Mouse (Mus musculus) forebrain, embryonic 12.5 days (tissue): ENCODE data around the gene Kif26a. TPM values are rescaled to one million over a fixed set of nuclear protein-coding genes. Genes with fewer than 3 reads are reported as not detected.
A peak's percentile ranks its signal among the peaks of the same experiment; 100 is the strongest.

Experiments used
- ATAC-seq: fragments of 200-750 bp; cut with Nextera tagmentation; 2 replicates; pipeline ENCODE4 v1.8.0; 2017; ENCODE audit warnings: moderate TSS enrichment; ENCODE audit not compliant: low FRiP score
- H3K27ac ChIP-seq: fragments of 300-500 bp; sonication (generic); 2 replicates; pipeline ENCODE4 v1.5.1; 2016; ENCODE audit warnings: mild to moderate bottlenecking
- H3K27me3 ChIP-seq: fragments of 300-500 bp; sonication (generic); 2 replicates; pipeline ENCODE4 v1.6.1; 2016; ENCODE audit warnings: mild to moderate bottlenecking
- H3K36me3 ChIP-seq: fragments of 300-500 bp; sonication (generic); replicated peaks from 2 replicates; pipeline ENCODE4 v1.6.1; 2016; ENCODE audit warnings: mild to moderate bottlenecking
- H3K4me1 ChIP-seq: fragments of 300-500 bp; sonication (generic); 2 replicates; pipeline ENCODE4 v1.6.1; 2016
- H3K4me2 ChIP-seq: fragments of 300-500 bp; sonication (generic); 2 replicates; pipeline ENCODE4 v1.6.1; 2016; ENCODE audit warnings: mild to moderate bottlenecking, moderate library complexity
- H3K4me3 ChIP-seq: fragments of 300-500 bp; sonication (generic); replicated peaks from 2 replicates; pipeline ENCODE4 v1.5.1; 2016; ENCODE audit warnings: mild to moderate bottlenecking
- H3K9ac ChIP-seq: fragments of 300-500 bp; sonication (generic); 2 replicates; pipeline ENCODE4 v1.6.1; 2016; ENCODE audit warnings: mild to moderate bottlenecking
- H3K9me3 ChIP-seq: fragments of 300-500 bp; sonication (generic); 2 replicates; pipeline ENCODE4 v1.6.1; 2016
- WGBS: fragments of 180-500 bp; shearing (Covaris S2); methylation state at CpG from one replicate; pipeline ENCODE4 v1.1.7; 2016; 5-methylcytosine and 5-hydroxymethylcytosine counted together
- polyA plus RNA-seq: library from polyadenylated mRNA; unstranded; fragments of >200 nt; fragmentation: Nextera tagmentation; extraction: Ambion mirVana; gene quantifications from 2 replicates; pipeline ENCODE4 v1.2.1, GENCODE M21; 2016

The Kif26a gene
- polyA plus RNA-seq, result 11.8 and 14.0 TPM in 2 replicates

- Histone ChIP-seq H3K9ac (peak within 1 kb of the TSS; percentile 80), H3K4me2 (peak within 1 kb of the TSS; percentile 98), H3K4me1 (peaks cover 86% of the 10 kb centered on the region), H3K4me3 (peak within 1 kb of the TSS; percentile 65), H3K9me3 (no peaks in the 10 kb centered on the region), H3K27ac (peak within 1 kb of the TSS; percentile 81), H3K36me3 (peaks cover 11% of the 10 kb centered on the region; the same call in 1 of the 2 replicates), H3K27me3 (peaks cover 41% of the 10 kb centered on the region)
- ATAC-seq, result peak; percentile 73
- under 1% methylated on average over 64 of the region's 68 CpGs for WGBS
Measured at GRCm38 (mm10) chr12:112145875-112146651, at the start of gene Kif26a. TSS of gene Kif26a (plus strand) at chr12:112146208.

GRCm38 (mm10) chr12:112096733-112097117 is 49.3 kb upstream of the Kif26a start:
- H3K36me3 ChIP-seq, result no peaks in the 10 kb centered on the region
- no peak overlapping the region for H3K9ac ChIP-seq
- no peaks in the 10 kb centered on the region for H3K9me3 ChIP-seq

DNA sequence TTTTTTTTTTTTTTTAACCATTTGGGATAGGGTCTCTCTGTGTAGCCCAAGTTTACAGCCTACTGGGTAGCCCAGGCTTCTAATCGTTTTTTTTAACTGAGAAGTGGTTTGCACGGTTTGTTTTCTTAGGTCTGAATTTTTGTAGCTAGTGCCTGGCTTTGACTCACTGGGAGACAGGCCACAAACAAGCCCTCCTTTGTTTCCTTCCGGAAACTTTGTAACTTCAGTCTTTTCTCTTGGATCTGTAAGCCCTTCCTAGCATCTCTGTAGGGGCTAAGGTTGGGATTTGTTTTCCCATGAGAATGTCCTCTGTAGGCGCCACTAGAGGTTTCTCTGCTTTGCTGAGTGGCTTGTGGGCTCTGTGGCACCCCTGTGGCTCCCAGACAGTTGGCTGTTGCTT is 45.9 kb upstream of the Kif26a start:
- ATAC-seq, result no peak
- Histone ChIP-seq H3K4me2 (no peak overlapping the region), H3K4me1 (no peaks in the 10 kb centered on the region), H3K9me3 (no peaks in the 10 kb centered on the region), H3K4me3 (no peak overlapping the region), H3K36me3 (no peaks in the 10 kb centered on the region), H3K9ac (no peak overlapping the region), H3K27me3 (0 out of 2 replicates have a peak, but pooled peaks cover 5% of the 10 kb centered on the region), H3K27ac (no peak overlapping the region)
- 51% methylated on average over 4 of the region's 4 CpGs for WGBS

More at GRCm38 (mm10) chr12:112096733-112097117, 49.3 kb upstream of the Kif26a start:
- no peak overlapping the region for H3K27ac ChIP-seq
- H3K4me2 ChIP-seq, result no peak overlapping the region
- WGBS, result 87% methylated on average over 8 of the region's 8 CpGs
- no peak overlapping the region for H3K4me3 ChIP-seq
- no peak for ATAC-seq
- peaks cover 2% of the 10 kb centered on the region; the same call in 1 of the 2 replicates for H3K27me3 ChIP-seq
- H3K4me1 ChIP-seq, result no peaks in the 10 kb centered on the region

DNA sequence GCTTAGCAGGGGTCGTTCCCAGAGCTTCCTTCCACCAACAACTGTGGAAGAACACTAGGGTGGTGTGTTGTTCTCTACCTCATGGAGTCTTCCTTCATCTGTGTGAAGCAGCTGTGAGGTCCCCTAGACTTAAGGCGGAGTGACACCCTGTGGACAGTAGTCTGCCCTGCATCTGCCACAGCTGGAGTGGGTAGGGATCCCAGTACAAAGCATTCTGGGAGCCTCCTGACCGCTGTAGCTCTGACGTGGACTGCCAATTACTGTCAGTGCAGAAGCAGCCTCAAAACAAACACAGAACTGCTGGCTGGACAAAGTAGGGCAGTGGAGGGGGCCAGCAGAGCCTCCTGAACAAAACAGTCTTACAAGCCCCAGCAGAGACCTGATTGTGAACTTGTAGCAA is 45.0 kb upstream of the Kif26a start:
- H3K4me1 ChIP-seq, result no peaks in the 10 kb centered on the region
- 62% methylated on average over 4 of the region's 4 CpGs for WGBS
- ATAC-seq, result no peak
- peaks cover 12% of the 10 kb centered on the region; the same call in 1 of the 2 replicates for H3K27me3 ChIP-seq
- no peak overlapping the region for H3K27ac ChIP-seq
- no peak overlapping the region for H3K4me2 ChIP-seq
- H3K36me3 ChIP-seq, result no peaks in the 10 kb centered on the region
- H3K9me3 ChIP-seq, result no peaks in the 10 kb centered on the region
- H3K9ac ChIP-seq, result no peak overlapping the region
- H3K4me3 ChIP-seq, result no peak overlapping the region

- H3K4me3 ChIP-seq, result no peak overlapping the region
- H3K36me3 ChIP-seq, result no peaks in the 10 kb centered on the region
- H3K4me2 ChIP-seq, result no peak overlapping the region
- no peak overlapping the region for H3K27ac ChIP-seq
- no peak for ATAC-seq
- H3K27me3 ChIP-seq, result peaks cover 26% of the 10 kb centered on the region
- H3K9me3 ChIP-seq, result no peaks in the 10 kb centered on the region
- no peak overlapping the region for H3K9ac ChIP-seq
- peaks cover 9% of the 10 kb centered on the region for H3K4me1 ChIP-seq
- WGBS, result 89% methylated on average over 5 of the region's 5 CpGs
Measured at GRCm38 (mm10) chr12:112103179-112103578, 42.8 kb upstream of the Kif26a start.

DNA sequence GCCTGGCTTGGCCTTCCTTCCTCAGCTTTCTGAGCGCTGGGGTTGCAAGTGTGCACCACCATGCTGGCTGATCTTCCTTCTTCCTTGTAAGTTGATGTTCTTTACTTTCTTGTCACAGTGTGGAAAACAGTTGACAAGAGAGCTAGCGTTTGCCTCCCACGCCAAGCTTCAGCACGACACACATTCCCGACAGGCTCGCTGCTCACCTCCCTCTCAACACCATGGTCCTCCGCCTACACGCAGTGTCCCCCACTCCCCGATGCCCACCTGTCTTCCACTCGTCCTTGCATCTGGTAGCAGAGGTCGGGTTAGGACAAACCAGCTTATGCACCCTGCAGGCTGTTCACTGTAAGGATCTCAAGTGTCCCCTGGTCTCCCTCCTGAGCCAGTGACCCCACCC is 41.1 kb upstream of the Kif26a start:
- WGBS, result 92% methylated on average over 11 of the region's 11 CpGs

GRCm38 (mm10) chr12:112106541-112106971 is 39.5 kb upstream of the Kif26a start, which contains the start of gene Aspg:
TSS of gene Aspg (plus strand) at chr12:112106679.
- Histone ChIP-seq H3K9me3 (no peaks in the 10 kb centered on the region), H3K4me3 (no peak within 1 kb of the TSS; the same call in 1 of the 2 replicates), H3K36me3 (no peaks in the 10 kb centered on the region), H3K4me1 (peaks cover 9% of the 10 kb centered on the region), H3K9ac (no peak within 1 kb of the TSS), H3K27me3 (peaks cover 26% of the 10 kb centered on the region), H3K27ac (no peak within 1 kb of the TSS), H3K4me2 (peak within 1 kb of the TSS; percentile 34)
- ATAC-seq, result no peak
- WGBS, result 2% methylated on average over 14 of the region's 14 CpGs

More for the DNA sequence above, 41.1 kb upstream of the Kif26a start:
- no peak overlapping the region for H3K4me2 ChIP-seq
- no peak overlapping the region for H3K9ac ChIP-seq
- peaks cover 26% of the 10 kb centered on the region for H3K27me3 ChIP-seq
- peaks cover 9% of the 10 kb centered on the region for H3K4me1 ChIP-seq
- H3K4me3 ChIP-seq, result no peak overlapping the region
- H3K36me3 ChIP-seq, result no peaks in the 10 kb centered on the region
- no peak for ATAC-seq
- no peak overlapping the region for H3K27ac ChIP-seq
- H3K9me3 ChIP-seq, result no peaks in the 10 kb centered on the region

DNA sequence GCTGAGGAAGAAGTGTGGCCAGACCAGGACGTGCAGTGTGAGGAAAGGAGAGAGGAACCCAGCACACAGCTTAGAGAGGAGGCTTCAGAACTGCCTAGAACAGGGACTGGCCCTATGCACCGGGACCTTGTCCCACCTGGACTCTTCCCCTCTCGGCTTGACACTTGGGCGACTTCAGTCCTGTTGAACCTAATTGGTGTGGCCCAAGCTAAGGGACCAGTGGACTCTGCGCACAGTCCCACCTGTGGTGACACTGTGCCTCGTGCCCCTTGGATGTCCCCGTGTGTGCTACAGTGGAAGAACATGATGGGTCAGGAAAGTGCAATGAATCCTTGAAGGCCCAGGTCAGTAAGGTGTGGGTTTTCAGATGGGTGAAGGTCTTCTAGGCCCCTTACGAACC is 38.3 kb upstream of the Kif26a start:
- H3K27ac ChIP-seq, result no peak overlapping the region
- WGBS, result 86% methylated on average over 8 of the region's 8 CpGs
- H3K4me1 ChIP-seq, result peaks cover 9% of the 10 kb centered on the region

GRCm38 (mm10) chr12:112108696-112109445 is 37.1 kb upstream of the Kif26a start:
- Histone ChIP-seq H3K9ac (no peak overlapping the region), H3K4me3 (no peak overlapping the region), H3K27me3 (peaks cover 32% of the 10 kb centered on the region), H3K9me3 (no peaks in the 10 kb centered on the region), H3K4me1 (peaks cover 14% of the 10 kb centered on the region), H3K27ac (no peak overlapping the region), H3K36me3 (no peaks in the 10 kb centered on the region), H3K4me2 (no peak overlapping the region)
- ATAC-seq, result no peak
- WGBS, result 91% methylated on average over 11 of the region's 11 CpGs

More for the DNA sequence above, 38.3 kb upstream of the Kif26a start:
- H3K9me3 ChIP-seq, result no peaks in the 10 kb centered on the region
- H3K4me3 ChIP-seq, result no peak overlapping the region
- peaks cover 32% of the 10 kb centered on the region for H3K27me3 ChIP-seq
- H3K9ac ChIP-seq, result no peak overlapping the region
- no peak overlapping the region for H3K4me2 ChIP-seq
- H3K36me3 ChIP-seq, result no peaks in the 10 kb centered on the region
- ATAC-seq, result no peak

DNA sequence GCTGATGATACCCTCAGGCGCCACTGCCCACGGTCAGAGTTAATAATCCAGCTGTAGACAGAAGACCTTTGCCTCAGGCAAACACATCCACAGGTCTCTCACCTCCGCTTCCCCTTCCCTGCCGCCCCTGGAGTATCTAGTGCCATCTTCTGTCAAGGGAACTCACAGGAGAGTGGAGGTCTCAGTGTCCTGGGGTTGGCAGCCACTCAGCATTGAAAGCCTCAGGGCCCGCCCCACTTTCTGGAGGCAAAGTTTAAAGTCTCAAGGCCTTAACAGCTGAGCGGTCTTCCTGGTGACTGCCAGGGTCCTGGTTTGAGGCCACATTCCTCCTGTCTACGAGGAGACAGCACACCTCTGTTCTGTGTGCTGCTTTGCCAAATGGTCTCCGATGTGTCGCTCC is 36.3 kb upstream of the Kif26a start:
- Histone ChIP-seq H3K9ac (no peak overlapping the region), H3K4me3 (no peak overlapping the region), H3K27me3 (peaks cover 31% of the 10 kb centered on the region), H3K4me2 (no peak overlapping the region), H3K9me3 (no peaks in the 10 kb centered on the region), H3K4me1 (peaks cover 14% of the 10 kb centered on the region), H3K27ac (no peak overlapping the region), H3K36me3 (no peaks in the 10 kb centered on the region)
- 84% methylated on average over 9 of the region's 9 CpGs for WGBS
- no peak for ATAC-seq

DNA sequence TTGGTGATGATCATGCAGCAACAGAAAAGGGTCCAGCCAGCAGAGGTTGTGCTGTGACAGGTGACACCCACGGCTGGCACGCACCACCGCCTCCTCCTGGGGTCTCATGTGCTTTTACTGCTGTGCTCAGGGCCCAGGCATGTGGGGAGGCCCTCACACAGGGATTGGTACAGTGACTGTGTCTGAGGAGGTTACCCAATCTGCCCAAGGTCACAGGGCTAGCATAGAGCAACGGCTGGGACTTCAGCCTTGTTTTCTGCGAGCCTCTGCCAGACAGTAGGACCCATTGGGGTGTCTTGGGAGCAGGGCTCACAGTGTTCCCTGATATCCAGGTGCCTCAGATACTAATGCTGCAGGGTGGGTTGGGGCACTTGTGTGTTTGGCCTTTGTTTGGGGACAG is 34.7 kb upstream of the Kif26a start:
- H3K4me2 ChIP-seq, result no peak overlapping the region
- H3K27me3 ChIP-seq, result peaks cover 21% of the 10 kb centered on the region
- no peak overlapping the region for H3K27ac ChIP-seq
- peaks cover 13% of the 10 kb centered on the region for H3K4me1 ChIP-seq
- no peaks in the 10 kb centered on the region for H3K36me3 ChIP-seq
- no peaks in the 10 kb centered on the region for H3K9me3 ChIP-seq
- no peak for ATAC-seq
- no peak overlapping the region for H3K9ac ChIP-seq
- no peak overlapping the region for H3K4me3 ChIP-seq
- 94% methylated on average over 5 of the region's 5 CpGs for WGBS

- Histone ChIP-seq H3K36me3 (no peaks in the 10 kb centered on the region), H3K4me3 (no peak overlapping the region), H3K4me1 (peaks cover 5% of the 10 kb centered on the region; the same call in 1 of the 2 replicates), H3K4me2 (no peak overlapping the region), H3K9me3 (no peaks in the 10 kb centered on the region), H3K27me3 (peaks cover 20% of the 10 kb centered on the region), H3K27ac (no peak overlapping the region), H3K9ac (no peak overlapping the region)
- WGBS, result 92% methylated on average over 6 of the region's 6 CpGs
- no peak for ATAC-seq
Measured at GRCm38 (mm10) chr12:112112235-112112634, 33.8 kb upstream of the Kif26a start.
